Mouse (Mus musculus) midbrain, embryonic 14.5 days (tissue): Measurements from ENCODE around the gene Nsd1. TPM values are rescaled to one million over a fixed set of nuclear protein-coding genes. Genes with fewer than 3 reads are reported as not detected.
A peak's percentile ranks its signal among the peaks of the same experiment; 100 is the strongest.

ENCODE experiments used
- ATAC-seq: fragments of 200-750 bp; cut with Nextera tagmentation; 2 replicates; pipeline ENCODE4 v1.8.0; 2017; ENCODE audit warnings: moderate number of reproducible peaks, moderate library complexity; ENCODE audit not compliant: low FRiP score, low TSS enrichment
- DNase-seq: peaks from one replicate; pipeline ENCODE4 v3.0.0-alpha.2; 2015
- H3K27ac ChIP-seq: fragments of 300-500 bp; sonication (generic); replicated peaks from 2 replicates; pipeline ENCODE4 v1.5.1; 2014; ENCODE audit warnings: mild to moderate bottlenecking, low read depth, low read length, moderate library complexity
- H3K27me3 ChIP-seq: fragments of 300-500 bp; sonication (generic); 2 replicates; pipeline ENCODE4 v1.6.1; 2014; ENCODE audit warnings: low read length, control low read depth, mixed read lengths; ENCODE audit not compliant: control insufficient read depth, insufficient read depth
- H3K36me3 ChIP-seq: fragments of 300-500 bp; sonication (generic); 2 replicates; pipeline ENCODE4 v1.6.1; 2014; ENCODE audit warnings: low read length, control low read depth; ENCODE audit not compliant: control insufficient read depth, insufficient read depth
- H3K4me1 ChIP-seq: fragments of 300-500 bp; sonication (generic); 2 replicates; pipeline ENCODE4 v1.6.1; 2014; ENCODE audit warnings: mild to moderate bottlenecking, antibody characterized with exemption, low read length, control low read depth; ENCODE audit not compliant: control insufficient read depth, insufficient read depth
- H3K4me2 ChIP-seq: fragments of 300-500 bp; sonication (generic); 2 replicates; pipeline ENCODE4 v1.6.1; 2014; ENCODE audit warnings: mild to moderate bottlenecking, low read length, moderate library complexity
- H3K4me3 ChIP-seq: fragments of 300-500 bp; sonication (generic); replicated peaks from 2 replicates; pipeline ENCODE4 v1.5.1; 2014; ENCODE audit warnings: low read depth, low read length
- H3K9ac ChIP-seq: fragments of 300-500 bp; sonication (generic); replicated peaks from 2 replicates; pipeline ENCODE4 v1.6.1; 2014; ENCODE audit warnings: mild to moderate bottlenecking, low read length, moderate library complexity
- H3K9me3 ChIP-seq: fragments of 300-500 bp; sonication (generic); 2 replicates; pipeline ENCODE4 v1.6.1; 2016; ENCODE audit warnings: low read length, control low read depth, mixed read lengths; ENCODE audit not compliant: control insufficient read depth
- WGBS: fragments of 180-500 bp; shearing (Covaris S2); extraction: QIAGEN DNeasy Blood & Tissue Kit; methylation state at CpG from one replicate; pipeline ENCODE4 v1.1.7; 2014; 5-methylcytosine and 5-hydroxymethylcytosine counted together
- polyA plus RNA-seq: library from polyadenylated mRNA; unstranded; fragments of >200 nt; fragmentation: Nextera tagmentation; extraction: Ambion mirVana; gene quantifications from 2 replicates; pipeline ENCODE4 v1.2.1, GENCODE M21; 2014

Nsd1 gene
- polyA plus RNA-seq, 1 experiment from 2014 or later: 76.6 TPM

- peaks cover 90% of the 10 kb centered on the region for H3K36me3 ChIP-seq
- DNase-seq (no peak), ATAC-seq (no peak)
- no peak overlapping the region for H3K4me3 ChIP-seq
- no peak overlapping the region for H3K9ac ChIP-seq
- no peaks in the 10 kb centered on the region for H3K9me3 ChIP-seq
- H3K4me2 ChIP-seq: no peak overlapping the region
- H3K4me1 ChIP-seq: no peaks in the 10 kb centered on the region
- H3K27ac ChIP-seq: no peak overlapping the region
- WGBS: 93% methylated on average over 8 of the region's 8 CpGs
- no peaks in the 10 kb centered on the region for H3K27me3 ChIP-seq
These were observed 102.5 kb downstream of the Nsd1 start for GRCm38 (mm10) chr13:55312028-55312630.

- Histone ChIP-seq H3K27me3 (no peaks in the 10 kb centered on the region), H3K9me3 (no peaks in the 10 kb centered on the region), H3K4me1 (no peaks in the 10 kb centered on the region), H3K4me2 (no peak overlapping the region), H3K27ac (no peak overlapping the region), H3K9ac (no peak overlapping the region), H3K4me3 (no peak overlapping the region), H3K36me3 (peaks cover 90% of the 10 kb centered on the region)
- DNase-seq (no peak), ATAC-seq (no peak)
- WGBS: 92% methylated on average over 9 of the region's 9 CpGs
These were observed 103.5 kb downstream of the Nsd1 start for GRCm38 (mm10) chr13:55313051-55313450.

GRCm38 (mm10) chr13:55314891-55315412 lies 105.4 kb downstream of the Nsd1 start:
- Histone ChIP-seq H3K4me1 (no peaks in the 10 kb centered on the region), H3K27ac (no peak overlapping the region), H3K4me3 (no peak overlapping the region), H3K9me3 (no peaks in the 10 kb centered on the region), H3K9ac (no peak overlapping the region), H3K27me3 (no peaks in the 10 kb centered on the region), H3K36me3 (peaks cover 95% of the 10 kb centered on the region), H3K4me2 (no peak overlapping the region)
- no peak for ATAC-seq
- 92% methylated on average over 2 of the region's 2 CpGs for WGBS
- no peak for DNase-seq

- DNase-seq: no peak
- no peak overlapping the region for H3K4me3 ChIP-seq
- 85% methylated on average over 3 of the region's 3 CpGs for WGBS
- H3K27ac ChIP-seq: no peak overlapping the region
- H3K4me1 ChIP-seq: peaks cover 18% of the 10 kb centered on the region
- no peak overlapping the region for H3K4me2 ChIP-seq
- no peak for ATAC-seq
- H3K36me3 ChIP-seq: peaks cover 70% of the 10 kb centered on the region
- no peaks in the 10 kb centered on the region for H3K27me3 ChIP-seq
- no peaks in the 10 kb centered on the region for H3K9me3 ChIP-seq
- no peak overlapping the region for H3K9ac ChIP-seq
These were observed 108.8 kb downstream of the Nsd1 start for GRCm38 (mm10) chr13:55318351-55318750.

GRCm38 (mm10) chr13:55319931-55320533 lies 110.5 kb downstream of the Nsd1 start, which contains the start of gene Prelid1:
TSS of gene Prelid1 (plus strand) at chr13:55320500.
- WGBS: 96% methylated on average over 4 of the region's 4 CpGs
- peaks cover 67% of the 10 kb centered on the region for H3K36me3 ChIP-seq
- no peak for ATAC-seq

GRCm38 (mm10) chr13:55321434-55322129 lies 112.0 kb downstream of the Nsd1 start, which contains the start of gene Rab24:
TSS of gene Rab24 (minus strand) at chr13:55321946.
- no peaks in the 10 kb centered on the region for H3K27me3 ChIP-seq
- DNase-seq (peak; percentile 97), ATAC-seq (peak; percentile 90)
- H3K9ac ChIP-seq: peak within 1 kb of the TSS; percentile 93
- peak within 1 kb of the TSS; percentile 75 for H3K27ac ChIP-seq
- H3K4me2 ChIP-seq: peak within 1 kb of the TSS; percentile 95
- no peaks in the 10 kb centered on the region for H3K9me3 ChIP-seq
- WGBS: under 1% methylated on average over 73 of the region's 73 CpGs
- peaks cover 21% of the 10 kb centered on the region for H3K4me1 ChIP-seq
- H3K36me3 ChIP-seq: peaks cover 67% of the 10 kb centered on the region
- H3K4me3 ChIP-seq: peak within 1 kb of the TSS; percentile 93

More at GRCm38 (mm10) chr13:55319931-55320533, 110.5 kb downstream of the Nsd1 start, which contains the start of gene Prelid1:
- Histone ChIP-seq H3K9ac (peak within 1 kb of the TSS; percentile 93), H3K4me3 (peak within 1 kb of the TSS; percentile 93), H3K27me3 (no peaks in the 10 kb centered on the region), H3K4me1 (peaks cover 21% of the 10 kb centered on the region), H3K9me3 (no peaks in the 10 kb centered on the region), H3K27ac (peak within 1 kb of the TSS; percentile 75; the same call in 1 of the 2 replicates), H3K4me2 (peak within 1 kb of the TSS; percentile 95)
- no peak for DNase-seq

- ATAC-seq (no peak), DNase-seq (peak; percentile 80)
- H3K4me3 ChIP-seq: peak overlapping the region; percentile 93
- peaks cover 63% of the 10 kb centered on the region for H3K36me3 ChIP-seq
- whole genome bisulfite sequencing: 2% methylated on average over 31 of the region's 31 CpGs
- H3K4me1 ChIP-seq: peaks cover 21% of the 10 kb centered on the region
- peak overlapping the region; percentile 75 for H3K27ac ChIP-seq
- H3K4me2 ChIP-seq: peak overlapping the region; percentile 95
- H3K27me3 ChIP-seq: no peaks in the 10 kb centered on the region
- H3K9me3 ChIP-seq: no peaks in the 10 kb centered on the region
- peak overlapping the region; percentile 93 for H3K9ac ChIP-seq
These were observed 112.7 kb downstream of the Nsd1 start for GRCm38 (mm10) chr13:55322130-55322825.

- H3K4me2 ChIP-seq: no peak overlapping the region
- no peak overlapping the region for H3K27ac ChIP-seq
- H3K27me3 ChIP-seq: no peaks in the 10 kb centered on the region
- H3K36me3 ChIP-seq: peaks cover 31% of the 10 kb centered on the region
- no peak overlapping the region for H3K4me3 ChIP-seq
- 78% methylated on average over 11 of the region's 11 CpGs for WGBS
- H3K9me3 ChIP-seq: no peaks in the 10 kb centered on the region
- H3K9ac ChIP-seq: no peak overlapping the region
- peaks cover 33% of the 10 kb centered on the region for H3K4me1 ChIP-seq
- DNase-seq (no peak), ATAC-seq (no peak)
These were observed 116.0 kb downstream of the Nsd1 start for GRCm38 (mm10) chr13:55325596-55325995.
